Mouse (Mus musculus) ovary, postnatal 36 days (tissue): ENCODE measurements around the gene Ranbp3l.

Experiments
- DNase-seq: peaks from one replicate; pipeline ENCODE4 v3.0.0; 2022; ENCODE audit warnings: low spot score, mixed read lengths

Ranbp3l gene

GRCm38 (mm10) chr15:9094366-9094750 lies 126.6 kb downstream of the Ranbp3l start:
- no peak for DNase-seq

GRCm38 (mm10) chr15:9096865-9097264 lies 129.1 kb downstream of the Ranbp3l start:
- DNase-seq, result no peak

GRCm38 (mm10) chr15:9100446-9101077 lies 132.8 kb downstream of the Ranbp3l start:
- no peak for DNase-seq

- no peak for DNase-seq
These were observed 138.7 kb downstream of the Ranbp3l start for GRCm38 (mm10) chr15:9106303-9107074.

- DNase-seq, result no peak
These were observed 143.0 kb downstream of the Ranbp3l start for GRCm38 (mm10) chr15:9110526-9111347.

- DNase-seq, result no peak
These were observed 143.9 kb downstream of the Ranbp3l start for GRCm38 (mm10) chr15:9111648-9112047.

GRCm38 (mm10) chr15:9113556-9113955 lies 145.8 kb downstream of the Ranbp3l start:
- no peak for DNase-seq

- no peak for DNase-seq
These were observed 146.4 kb downstream of the Ranbp3l start for GRCm38 (mm10) chr15:9114131-9114530.

GRCm38 (mm10) chr15:9114599-9114998 lies 146.8 kb downstream of the Ranbp3l start:
- no peak for DNase-seq
